In the genomic region with DNA sequence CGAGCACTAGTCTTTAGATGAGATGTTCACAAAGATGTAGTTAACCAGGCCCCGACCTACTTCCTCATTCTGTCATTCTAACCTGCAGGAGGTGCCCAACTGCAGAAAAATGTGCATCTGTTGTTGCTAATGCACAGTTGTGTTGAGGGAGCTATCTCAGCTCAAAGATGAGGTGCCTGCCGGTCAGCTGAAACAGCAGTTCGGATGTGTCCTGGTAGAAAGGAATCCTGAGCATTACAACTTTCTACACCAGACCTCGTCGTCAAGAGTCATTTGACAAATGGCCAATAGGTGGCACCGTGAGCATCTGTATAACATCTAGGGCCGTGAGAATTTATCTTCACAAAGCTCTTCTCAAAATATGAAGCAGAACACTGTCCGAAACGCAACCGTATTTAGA, we compare ENCODE assay signal across 9 mouse cellular contexts. TPM values are rescaled to one million over a fixed set of nuclear protein-coding genes. Genes with fewer than 3 reads are reported as not detected.
DNase-seq lines count a peak whose midpoint lies in the region; ATAC-seq lines count a peak whose summit lies in the region.
"Had no signal": no experiment of that assay in that cellular context is flagged by ENCODE, and none has a peak within 500 bp of the region (broad histone marks: within the 10 kb centered on the region; RNA-seq: fewer than 3 reads in every experiment).

No protein-coding gene starts in this region.

- no peaks in the 10 kb centered on the region for H3K36me3 ChIP-seq in hindbrain, embryonic 10.5 days
- H3K36me3 ChIP-seq in hindbrain, embryonic 12.5 days = no peaks in the 10 kb centered on the region
- H3K36me3 ChIP-seq: lung, embryonic 15.5 days had no signal

- no peaks in the 10 kb centered on the region for H3K27me3 ChIP-seq in hindbrain, embryonic 10.5 days (ENCODE audit: insufficient read depth, poor library complexity, severe bottlenecking)
- 0 out of 2 replicates have a peak, but pooled peaks cover 3% of the 10 kb centered on the region for H3K27me3 ChIP-seq in hindbrain, embryonic 12.5 days
- H3K27me3 ChIP-seq: lung, embryonic 15.5 days had no signal

- ATAC-seq in hindbrain, embryonic 12.5 days (ENCODE audit: low FRiP score) = no peak
- ATAC-seq in megakaryocyte-erythroid progenitor cell, adult 5-6 weeks (replicated peaks; ENCODE audit: low FRiP score, low TSS enrichment, poor library complexity, severe bottlenecking) = peak; percentile 83

- no peaks in the 10 kb centered on the region for H3K9me3 ChIP-seq in hindbrain, embryonic 10.5 days
- H3K9me3 ChIP-seq in hindbrain, embryonic 12.5 days (replicated peaks) = no peaks in the 10 kb centered on the region
- H3K9me3 ChIP-seq: lung, embryonic 15.5 days had no signal

- H3K27ac ChIP-seq in hindbrain, embryonic 10.5 days = no peak overlapping the region
- H3K27ac ChIP-seq in hindbrain, embryonic 12.5 days = no peak overlapping the region
- H3K27ac ChIP-seq: lung, embryonic 15.5 days had no signal

- H3K9ac ChIP-seq in hindbrain, embryonic 12.5 days = no peak overlapping the region
- H3K9ac ChIP-seq: lung, embryonic 15.5 days had no signal

- no peak overlapping the region for H3K4me3 ChIP-seq in hindbrain, embryonic 10.5 days
- H3K4me3 ChIP-seq in hindbrain, embryonic 12.5 days = no peak overlapping the region
- H3K4me3 ChIP-seq: lung, embryonic 15.5 days had no signal

- peak; percentile 53 for DNase-seq in hindbrain, embryonic 10.5 days (ENCODE audit: low spot score)
- peak; percentile 55 for DNase-seq in ES-CJ7 (ENCODE audit: low read depth, low spot score)
- peak; percentile 39 for DNase-seq in c-Kit-positive CD71-negative TER-119-negative erythroid progenitor cells, embryonic 14.5 days (ENCODE audit: low read depth)
- peak; percentile 38 to 47 for DNase-seq in frontal cortex, postnatal 25 days (ENCODE audit: low spot score in 2 of 2)
- DNase-seq in layer of hippocampus, postnatal 10 days (ENCODE audit: low spot score in 2 of 2) = peak; percentile 41 to 55
- DNase-seq in thymus, postnatal 36 days = peak; percentile 11 to 20

- WGBS in hindbrain, embryonic 10.5 days = 38% methylated on average over 11 of the region's 11 CpGs
- 29% methylated on average over 11 of the region's 11 CpGs for WGBS in hindbrain, embryonic 12.5 days

- no peak overlapping the region for H3K4me2 ChIP-seq in hindbrain, embryonic 12.5 days (replicated peaks)
- H3K4me2 ChIP-seq: lung, embryonic 15.5 days had no signal

- H3K4me1 ChIP-seq in hindbrain, embryonic 10.5 days (replicated peaks) = 0 out of 2 replicates have a peak, but pooled peaks cover 5% of the 10 kb centered on the region
- H3K4me1 ChIP-seq in hindbrain, embryonic 12.5 days = no peaks in the 10 kb centered on the region
- H3K4me1 ChIP-seq: lung, embryonic 15.5 days had no signal

RNA-seq across cellular contexts. Expression of a gene that starts 30.4 kb away (rescaled TPM):
- polyA plus RNA-seq in hindbrain, embryonic 10.5 days (2016; fragmentation: Nextera tagmentation; extraction: Ambion mirVana) = 50.5 and 64.5 TPM in 2 replicates
- 46.9 and 48.0 TPM in 2 replicates for polyA plus RNA-seq in hindbrain, embryonic 12.5 days (2016; fragmentation: Nextera tagmentation; extraction: Ambion mirVana)
- total RNA-seq in layer of hippocampus, postnatal 10 days (2021) = 10 to 100 TPM; 21.5 to 24.2 TPM
- total RNA-seq in megakaryocyte-erythroid progenitor cell, adult 5-6 weeks (2014; fragmentation: Nextera tagmentation) = 85.9 and 124 TPM in 2 replicates
- total RNA-seq in megakaryocyte-erythroid progenitor cell, adult 5-6 weeks (2017) = 101 and 109 TPM in 2 replicates

RNA-seq across cellular contexts. Expression of a gene that starts 55.3 kb away (rescaled TPM):
- polyA plus RNA-seq in hindbrain, embryonic 10.5 days (2016; fragmentation: Nextera tagmentation; extraction: Ambion mirVana) = 0.99 and 1.1 TPM in 2 replicates
- 0.96 and 1.9 TPM in 2 replicates for polyA plus RNA-seq in hindbrain, embryonic 12.5 days (2016; fragmentation: Nextera tagmentation; extraction: Ambion mirVana)
- under 1 TPM; 0.22 to 0.64 TPM for total RNA-seq in layer of hippocampus, postnatal 10 days (2021)
- total RNA-seq in megakaryocyte-erythroid progenitor cell, adult 5-6 weeks (2014; fragmentation: Nextera tagmentation) = 8.1 and 8.8 TPM in 2 replicates
- total RNA-seq in megakaryocyte-erythroid progenitor cell, adult 5-6 weeks (2017) = 5.9 and 8.6 TPM in 2 replicates

RNA-seq across cellular contexts. Expression of a gene that starts 55.8 kb away (rescaled TPM):
- 93.9 and 95.2 TPM in 2 replicates for polyA plus RNA-seq in hindbrain, embryonic 10.5 days (2016; fragmentation: Nextera tagmentation; extraction: Ambion mirVana)
- 71.5 and 78.8 TPM in 2 replicates for polyA plus RNA-seq in hindbrain, embryonic 12.5 days (2016; fragmentation: Nextera tagmentation; extraction: Ambion mirVana)
- 10 to 100 TPM; 56.2 to 57.1 TPM for total RNA-seq in layer of hippocampus, postnatal 10 days (2021)
- total RNA-seq in megakaryocyte-erythroid progenitor cell, adult 5-6 weeks (2014; fragmentation: Nextera tagmentation) = 59.3 and 76.3 TPM in 2 replicates
- 74.4 and 83.8 TPM in 2 replicates for total RNA-seq in megakaryocyte-erythroid progenitor cell, adult 5-6 weeks (2017)

Comparison
In these comparisons a context has a peak if more than half of its experiments do, and no peak if none do; other contexts are left out.
1. RNA of a gene that starts 55.3 kb away (total RNA-seq): 5.9 to 8.8 TPM in megakaryocyte-erythroid progenitor cell, adult 5-6 weeks; 0.22 to 0.64 TPM in layer of hippocampus, postnatal 10 days; every median in the first group is over 4 times any median in the second.
2. Peak in every context shown above with its lines, with median percentiles within 50 percentile points of each other: DNase-seq.